Mouse (Mus musculus): ENCODE results near the gene Zfp983.

DNA sequence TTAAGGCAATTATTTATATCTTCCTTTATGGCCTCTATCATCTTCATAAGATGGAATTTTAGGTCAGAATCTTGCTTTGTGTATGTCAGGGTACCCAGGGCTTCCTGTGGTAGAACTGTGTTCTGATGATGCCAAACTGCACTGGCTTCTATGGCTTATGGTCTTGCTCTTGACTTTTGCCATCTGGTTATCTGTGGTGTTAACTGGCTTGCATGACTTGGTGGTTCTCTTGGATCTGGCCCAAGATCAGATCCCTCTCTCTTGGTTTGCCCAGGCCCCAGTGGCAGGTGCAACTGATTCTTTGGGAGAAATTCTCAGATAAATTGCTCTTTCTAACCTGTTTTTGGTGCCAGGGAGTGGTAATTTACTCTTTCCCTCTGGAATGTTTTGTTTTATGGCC lies 45.6 kb downstream of the Zfp983 start:
- TF ChIP-seq POLR2A (IDR thresholded peaks at IDR 0.05; ENCODE audit: borderline replicate concordance, control insufficient read depth, low read depth, low read length) (no peak), CTCF (IDR thresholded peaks at IDR 0.05; ENCODE audit: control insufficient read depth, insufficient read depth, low read length) (no peak)
